Mouse (Mus musculus): ENCODE data around the gene Fam126a. TPM values are rescaled to one million over a fixed set of nuclear protein-coding genes. Genes with fewer than 3 reads are reported as not detected.

Gene Fam126a
- total RNA-seq (2023), result 10 to 100 TPM; 18.0 to 19.7 TPM

GRCm38 (mm10) chr5:24030579-24030969 is at the start of gene Fam126a:
Fam126a (minus strand) TSS chr5:24030690.

Other genes with a start within 250 kb of the Fam126a start
- 1 to 10 TPM; 6.5 to 6.6 TPM for gene Pus7, start 247.0 kb downstream of the Fam126a start, total RNA-seq (2023)
- gene Rint1, start 243.0 kb downstream of the Fam126a start, total RNA-seq (2023), result 10 to 100 TPM; 11.7 to 12.3 TPM
- gene Tomm7, start 186.5 kb downstream of the Fam126a start, total RNA-seq (2023), result 10 to 100 TPM; 40.2 to 42.2 TPM
- gene Klhl7, start 69.9 kb upstream of the Fam126a start, total RNA-seq (2023), result 1 to 10 TPM; 7.9 to 9.4 TPM
- 1 to 10 TPM; 4.6 to 5.6 TPM for gene Nupl2, start 134.3 kb upstream of the Fam126a start, total RNA-seq (2023)